Mouse (Mus musculus) heart, postnatal 0 days (tissue): ENCODE measurements at regions not wholly inside any gene's neighbourhood (a gene's known extent, or its start where the extent isn't known, plus 50 kb on each side); places are given as distances from the start of the nearest gene placed in this dataset.

ENCODE experiments used
- ATAC-seq: fragments of 200-750 bp; cut with Nextera tagmentation; 2 replicates; pipeline ENCODE4 v1.8.0; 2017; ENCODE audit warnings: low read depth, moderate number of reproducible peaks, moderate library complexity; ENCODE audit not compliant: insufficient read depth
- DNase-seq: peaks from one replicate; pipeline ENCODE4 v3.0.0-alpha.2; 2016; ENCODE audit warnings: low spot score
- H3K27ac ChIP-seq: fragments of 300-500 bp; sonication (generic); 2 replicates; pipeline ENCODE4 v1.5.1; 2014; ENCODE audit warnings: low read depth, mild to moderate bottlenecking
- H3K27me3 ChIP-seq: fragments of 300-500 bp; sonication (generic); 2 replicates; pipeline ENCODE4 v1.6.1; 2014; ENCODE audit warnings: low read length, mixed read lengths; ENCODE audit not compliant: control insufficient read depth, insufficient read depth
- H3K36me3 ChIP-seq: fragments of 300-500 bp; sonication (generic); replicated peaks from 2 replicates; pipeline ENCODE4 v1.6.1; 2014; ENCODE audit warnings: low read length, mixed read lengths; ENCODE audit not compliant: control insufficient read depth, insufficient read depth
- H3K4me1 ChIP-seq: fragments of 300-500 bp; sonication (generic); 2 replicates; pipeline ENCODE4 v1.6.1; 2014; ENCODE audit warnings: antibody characterized with exemption; ENCODE audit not compliant: control insufficient read depth, insufficient read depth
- H3K4me2 ChIP-seq: fragments of 300-500 bp; sonication (generic); 2 replicates; pipeline ENCODE4 v1.6.1; 2014; ENCODE audit warnings: low read depth, mild to moderate bottlenecking, low read length, moderate library complexity
- H3K4me3 ChIP-seq: fragments of 300-500 bp; sonication (generic); 2 replicates; pipeline ENCODE4 v1.5.1; 2014; ENCODE audit warnings: low read depth, low read length
- H3K9ac ChIP-seq: fragments of 300-500 bp; sonication (generic); replicated peaks from 2 replicates; pipeline ENCODE4 v1.6.1; 2014; ENCODE audit warnings: low read depth, low read length, mixed read lengths
- H3K9me3 ChIP-seq: fragments of 300-500 bp; sonication (generic); replicated peaks from 2 replicates; pipeline ENCODE4 v1.6.1; 2016; ENCODE audit warnings: low read length; ENCODE audit not compliant: control insufficient read depth
- CTCF ChIP-seq: IDR thresholded peaks from 2 replicates; pipeline ENCODE4 v1.5.1; 2016; ENCODE audit warnings: antibody characterized with exemption, control low read depth, low read depth
- EP300 ChIP-seq: IDR thresholded peaks from 2 replicates; pipeline ENCODE4 v1.6.1; 2016; ENCODE audit warnings: antibody characterized with exemption, low read depth
- WGBS: fragments of 180-500 bp; shearing (Covaris S2); extraction: QIAGEN DNeasy Blood & Tissue Kit; methylation state at CpG from one replicate; pipeline ENCODE4 v1.1.7; 2014; 5-methylcytosine and 5-hydroxymethylcytosine counted together

DNA sequence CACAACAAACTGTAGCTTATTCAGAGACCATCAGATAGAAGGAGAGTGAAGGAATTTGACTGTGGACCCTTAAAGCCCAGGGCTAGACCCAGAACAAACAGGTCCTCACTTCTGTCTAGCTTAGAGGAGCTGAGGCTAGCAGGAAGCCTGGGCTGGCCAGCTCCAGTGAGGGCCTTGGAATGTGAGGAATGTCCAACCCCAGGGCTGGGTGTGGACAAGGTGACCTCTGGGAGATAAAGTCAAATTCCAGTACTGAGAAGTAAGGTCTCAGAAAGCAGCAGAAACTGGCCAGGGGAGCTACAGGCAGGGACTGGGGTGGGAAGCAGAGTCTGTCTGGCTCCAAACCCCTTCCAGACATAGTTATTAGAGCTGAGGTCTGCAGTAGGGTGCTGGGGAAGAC lies 51.0 kb upstream of the Ssbp3 start:
- TF ChIP-seq EP300 = no peak
- no peak for TF ChIP-seq CTCF
- Histone ChIP-seq H3K9me3 (no peaks in the 10 kb centered on the region), H3K4me1 (peaks cover 11% of the 10 kb centered on the region), H3K4me2 (no peak overlapping the region), H3K27ac (no peak overlapping the region), H3K9ac (no peak overlapping the region), H3K36me3 (no peaks in the 10 kb centered on the region), H3K4me3 (no peak overlapping the region), H3K27me3 (no peaks in the 10 kb centered on the region)
- ATAC-seq (peak; percentile 37; the same call in 1 of the 2 replicates), DNase-seq (no peak)

DNA sequence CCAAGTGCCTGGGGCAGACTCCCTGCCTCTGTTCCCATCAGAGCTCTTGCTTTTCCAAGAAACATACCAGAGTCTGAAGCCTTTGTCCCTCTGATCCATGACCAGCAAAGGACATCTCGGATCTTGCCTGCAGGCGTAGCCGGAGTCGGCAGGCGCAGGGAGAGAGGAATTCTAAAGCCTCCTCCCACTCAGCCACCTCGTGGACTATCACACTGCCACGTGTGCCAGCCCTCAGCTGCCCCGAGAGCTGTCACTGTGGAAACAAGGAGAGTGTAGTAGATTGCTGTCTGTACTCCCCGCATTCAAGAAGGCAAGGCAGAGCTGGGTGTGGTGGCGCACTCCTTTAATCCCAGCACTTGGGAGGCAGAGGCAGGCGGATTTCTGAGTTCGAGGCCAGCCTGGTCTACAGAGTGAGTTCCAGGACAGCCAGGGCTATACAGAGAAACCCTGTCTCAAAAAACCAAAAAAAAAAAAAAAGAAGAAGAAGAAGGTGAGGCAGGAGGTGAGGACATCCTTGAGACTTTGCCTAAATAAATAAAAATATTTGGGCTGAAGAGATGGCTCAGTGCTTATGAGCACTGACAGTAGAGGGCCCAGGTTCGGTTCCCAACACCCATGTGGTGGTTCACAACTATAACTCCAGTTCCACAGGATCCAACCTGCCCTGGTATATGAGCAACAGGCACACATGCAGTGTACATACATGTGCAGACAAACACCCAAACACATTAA lies 52.0 kb upstream of the Ssbp3 start:
- DNase-seq (no peak), ATAC-seq (no peak; the same call in 1 of the 2 replicates)
- Histone ChIP-seq H3K27ac (no peak overlapping the region), H3K9ac (no peak overlapping the region), H3K4me3 (no peak overlapping the region), H3K9me3 (no peaks in the 10 kb centered on the region), H3K36me3 (no peaks in the 10 kb centered on the region), H3K27me3 (no peaks in the 10 kb centered on the region), H3K4me1 (peaks cover 11% of the 10 kb centered on the region), H3K4me2 (no peak overlapping the region)
- 54% methylated on average over 13 of the region's 13 CpGs for WGBS
- no peak for TF ChIP-seq CTCF
- TF ChIP-seq EP300 = no peak

- WGBS = 31% methylated on average over 19 of the region's 19 CpGs
- no peak overlapping the region for H3K4me2 ChIP-seq
- ATAC-seq = no peak
Observed at GRCm38 (mm10) chr4:106855771-106856170, 51.0 kb upstream of the Acot11 start.

GRCm38 (mm10) chr4:106854361-106855309 lies 49.8 kb upstream of the Acot11 start:
- DNase-seq (no peak), ATAC-seq (peak; percentile 16)
- Histone ChIP-seq H3K9me3 (no peaks in the 10 kb centered on the region), H3K4me2 (no peak overlapping the region), H3K4me3 (no peak overlapping the region), H3K36me3 (no peaks in the 10 kb centered on the region), H3K27me3 (no peaks in the 10 kb centered on the region), H3K27ac (no peak overlapping the region), H3K9ac (no peak overlapping the region), H3K4me1 (peaks cover 3% of the 10 kb centered on the region; the same call in 1 of the 2 replicates)
- TF ChIP-seq CTCF (no peak), EP300 (no peak)
- WGBS = 30% methylated on average over 14 of the region's 15 CpGs

More at GRCm38 (mm10) chr4:106855771-106856170, 51.0 kb upstream of the Acot11 start:
- Histone ChIP-seq H3K27ac (no peak overlapping the region), H3K9ac (no peak overlapping the region), H3K4me3 (no peak overlapping the region), H3K27me3 (no peaks in the 10 kb centered on the region), H3K36me3 (no peaks in the 10 kb centered on the region), H3K4me1 (peaks cover 4% of the 10 kb centered on the region; the same call in 1 of the 2 replicates), H3K9me3 (no peaks in the 10 kb centered on the region)
- TF ChIP-seq CTCF (no peak), EP300 (no peak)
- DNase-seq = no peak
